Mouse (Mus musculus) activated CD4-positive, CD25-positive, alpha-beta regulatory T cell (primary cell): ENCODE measurements around the gene Vps18. TPM values are rescaled to one million over a fixed set of nuclear protein-coding genes. Genes with fewer than 3 reads are reported as not detected.

Experiments
- polyA plus RNA-seq, 2 experiments: library from polyadenylated mRNA; unstranded; fragments of 100-300 nt; shearing (Covaris generic); gene quantifications; one replicate each; pipeline ENCODE4 v1.2.1; 2017

Gene Vps18
- polyA plus RNA-seq = 10 to 100 TPM in 1 of 2 experiments, 1 to 10 TPM in 1; 9.7 to 12.7 TPM

DNA sequence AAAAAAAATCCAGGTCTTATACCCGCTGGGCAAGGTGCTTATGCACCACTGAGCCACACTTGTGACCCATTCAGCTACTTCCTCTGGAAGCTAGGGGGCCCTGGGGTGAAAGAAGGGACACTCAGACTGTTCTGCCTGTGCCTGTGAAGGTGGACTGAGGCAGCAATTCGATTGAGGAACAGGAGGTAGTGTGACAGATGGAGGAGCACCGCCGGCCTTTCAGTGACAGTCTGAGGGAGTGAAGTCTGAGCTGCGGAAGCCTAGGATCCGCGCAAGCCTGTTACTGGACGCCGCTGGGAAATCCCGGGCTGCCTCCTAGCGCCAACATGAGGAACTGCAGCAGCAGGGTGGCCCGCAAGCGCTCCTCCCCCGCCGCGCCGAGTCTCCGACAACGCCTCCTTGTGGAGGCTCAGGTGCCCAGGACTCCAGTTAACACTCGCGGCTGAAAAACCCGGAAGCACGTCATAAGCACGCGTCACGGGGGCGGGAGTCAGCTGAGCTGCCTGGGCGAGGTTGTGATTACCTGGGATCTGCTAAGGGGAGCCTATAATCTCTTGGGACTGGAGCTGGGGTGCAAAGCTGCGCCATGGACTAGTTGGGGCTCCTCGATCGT lies at the start of gene Vps18:
Gene Vps18 (plus strand): TSS at position 471 of the 613 bp plus-strand sequence.

DNA sequence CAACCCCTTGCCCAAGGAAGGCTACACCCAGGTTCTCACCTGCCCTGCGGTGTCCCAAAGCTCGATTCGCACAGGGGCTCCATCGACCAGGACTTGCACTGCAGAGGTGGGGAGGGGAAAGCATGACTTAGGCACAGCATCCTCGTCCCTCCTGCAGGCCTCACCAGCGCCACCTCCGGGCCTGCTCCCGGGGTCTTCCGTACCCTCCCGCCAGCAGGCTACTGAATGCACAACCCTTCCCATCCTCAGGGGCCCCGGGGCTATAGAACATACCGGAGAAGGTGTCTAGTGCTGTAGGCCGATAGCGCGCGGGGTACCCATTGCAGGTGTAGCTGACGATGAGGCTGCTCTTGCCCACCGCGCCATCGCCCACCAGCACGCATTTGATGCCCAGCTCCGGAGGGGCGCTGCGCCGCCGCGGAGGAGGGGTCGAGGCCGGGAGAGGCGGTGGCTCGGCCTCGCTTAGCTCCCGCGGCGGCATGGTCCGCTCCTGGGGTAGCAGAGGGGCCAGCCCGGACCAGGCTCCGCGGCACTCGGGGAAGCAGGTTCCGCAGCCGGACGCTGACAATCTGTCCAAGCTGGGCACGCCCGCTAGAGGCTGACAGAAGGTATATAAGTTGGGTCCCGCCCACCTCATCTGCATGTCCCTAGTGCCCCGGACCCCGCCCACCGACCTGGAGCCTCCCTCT lies 17.8 kb upstream of the Vps18 start, which contains the start of gene Rhov:
Gene Rhov (minus strand): TSS at position 630 of the 689 bp plus-strand sequence.

DNA sequence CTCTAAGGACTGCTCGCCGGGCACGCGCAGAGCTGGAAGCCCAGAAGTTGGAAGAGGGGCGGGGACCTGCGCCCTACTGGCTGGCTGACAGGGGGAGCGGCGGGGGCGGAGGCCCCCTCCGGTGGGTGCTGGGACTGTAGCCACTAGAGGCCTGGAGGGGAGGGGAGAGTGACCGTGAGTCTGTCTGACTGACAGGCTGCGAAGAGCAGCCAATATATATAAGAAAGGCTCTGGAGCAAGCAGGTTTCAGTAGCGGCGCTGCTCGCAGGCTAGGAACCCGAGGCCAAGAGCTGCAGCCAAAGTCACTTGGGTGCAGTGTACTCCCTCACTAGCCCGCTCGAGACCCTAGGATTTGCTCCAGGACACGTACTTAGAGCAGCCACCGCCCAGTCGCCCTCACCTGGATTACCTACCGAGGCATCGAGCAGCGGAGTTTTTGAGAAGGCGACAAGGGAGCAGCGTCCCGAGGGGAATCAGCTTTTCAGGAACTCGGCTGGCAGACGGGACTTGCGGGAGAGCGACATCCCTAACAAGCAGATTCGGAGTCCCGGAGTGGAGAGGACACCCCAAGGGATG lies 37.1 kb downstream of the Vps18 start, which contains the start of gene Dll4:
Gene Dll4 (plus strand): TSS at position 217 of the 576 bp plus-strand sequence.

Other genes with a start within 250 kb of the Vps18 start
- 1 to 10 TPM; 8.8 to 9.2 TPM for gene Knl1, start 241.6 kb upstream of the Vps18 start, polyA plus RNA-seq
- 10 to 100 TPM; 15.3 to 16.5 TPM for gene Rad51, start 175.9 kb upstream of the Vps18 start, polyA plus RNA-seq
- gene Rmdn3, start 131.7 kb upstream of the Vps18 start, polyA plus RNA-seq = 10 to 100 TPM; 15.4 to 21.4 TPM
- gene Gchfr, start 121.0 kb upstream of the Vps18 start, polyA plus RNA-seq = not detected
- under 1 TPM; 0.13 to 0.27 TPM for gene Gm14137, start 114.2 kb upstream of the Vps18 start, polyA plus RNA-seq
- gene Zfyve19, start 80.1 kb upstream of the Vps18 start, polyA plus RNA-seq = 10 to 100 TPM; 35.1 to 45.8 TPM
- 10 to 100 TPM; 19.2 to 32.5 TPM for gene Dnajc17, start 79.9 kb upstream of the Vps18 start, polyA plus RNA-seq
- gene Ppp1r14d, start 58.8 kb upstream of the Vps18 start, polyA plus RNA-seq = not detected
- gene Spint1, start 51.4 kb upstream of the Vps18 start, polyA plus RNA-seq = under 1 TPM; 0.36 to 0.97 TPM
- under 1 TPM in 1 of 2 experiments, not detected in 1; 0.56 TPM for gene Rhov, start 17.5 kb upstream of the Vps18 start, polyA plus RNA-seq
- gene Dll4, start 37.0 kb downstream of the Vps18 start, polyA plus RNA-seq = not detected
- under 1 TPM in 1 of 2 experiments, not detected in 1; 0.58 TPM for gene Chac1, start 62.5 kb downstream of the Vps18 start, polyA plus RNA-seq
- gene Ino80, start 188.9 kb downstream of the Vps18 start, polyA plus RNA-seq = 1 to 10 TPM; 4.4 to 5.4 TPM